Mouse (Mus musculus) kidney, adult 2 months (tissue): ENCODE measurements around the gene Kdm1a.

Source experiments
- CTCF ChIP-seq: fragments of 200-500 bp; conservative IDR thresholded peaks from 2 replicates; pipeline ENCODE4 v1.5.1; 2011; ENCODE audit warnings: low read depth, mild to moderate bottlenecking, control low read depth, low read length, moderate library complexity, mixed read lengths; ENCODE audit not compliant: insufficient read depth, insufficient read length
- POLR2A ChIP-seq: fragments of 200-500 bp; IDR thresholded peaks from one replicate; pipeline ENCODE4 v1.6.1; 2011; ENCODE audit warnings: low read depth, low read length, control low read depth

DNA sequence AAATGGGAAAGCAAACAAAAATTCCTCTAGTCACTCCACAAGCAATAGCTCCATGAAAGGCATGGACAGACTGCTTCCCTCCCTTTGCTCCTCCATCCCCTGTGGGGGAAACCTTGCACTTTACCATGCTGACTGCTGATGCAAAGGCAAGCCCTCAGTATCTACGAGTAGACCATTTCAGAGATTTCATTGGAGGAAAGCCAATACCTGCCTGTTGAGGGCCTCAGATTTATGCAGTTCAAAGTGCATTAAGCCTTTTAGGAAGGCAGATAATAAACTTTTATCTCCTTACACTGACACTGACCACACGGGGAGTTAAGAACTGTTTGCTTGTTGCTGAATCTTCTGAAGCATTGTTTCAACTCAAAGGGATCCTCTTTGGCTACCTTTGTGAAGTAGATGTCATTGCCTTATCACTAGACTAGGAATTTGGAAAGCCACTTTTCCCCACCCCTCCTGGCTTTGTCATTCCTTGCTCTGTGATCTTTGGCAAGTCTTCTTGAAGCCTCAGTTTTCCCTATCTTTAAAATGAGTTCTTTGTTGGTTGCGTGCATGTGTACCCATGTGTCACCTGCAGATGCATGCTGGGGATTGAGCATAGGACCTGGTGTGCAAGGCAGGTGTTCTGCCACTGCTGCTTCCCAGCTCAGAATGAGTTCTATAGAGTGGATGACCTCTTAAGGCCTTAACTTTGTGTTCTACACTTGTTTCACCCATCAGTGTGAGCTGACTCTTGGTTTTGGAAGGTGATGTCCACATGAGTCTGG lies 56.1 kb downstream of the Kdm1a start:
- no peak for TF ChIP-seq CTCF
- no peak for TF ChIP-seq POLR2A
